Mouse (Mus musculus): ENCODE measurements at regions not wholly inside any gene's neighbourhood (a gene's known extent, or its start where the extent isn't known, plus 50 kb on each side); places are given as distances from the start of the nearest gene placed in this dataset.

GRCm38 (mm10) chr9:61167097-61167842, 204.9 kb upstream of the Tle3 start:
- no peak overlapping the region for H3K9ac ChIP-seq (ENCODE audit: low read depth, low read length)
- H3K27me3 ChIP-seq (ENCODE audit: control insufficient read depth, insufficient read depth, low read length): peaks cover 4% of the 10 kb centered on the region; the same call in 1 of the 2 replicates
- H3K36me3 ChIP-seq (ENCODE audit: control insufficient read depth, insufficient read depth, low read length): no peaks in the 10 kb centered on the region
- no peak overlapping the region for H3K4me3 ChIP-seq (ENCODE audit: low read depth, low read length)
- no peak for ATAC-seq (replicated peaks; ENCODE audit: insufficient number of reproducible peaks, low FRiP score, low TSS enrichment)
- no peak overlapping the region for H3K27ac ChIP-seq (ENCODE audit: low read depth, low read length)
- H3K9me3 ChIP-seq (replicated peaks; ENCODE audit: control insufficient read depth, low read length): no peaks in the 10 kb centered on the region
- H3K4me1 ChIP-seq (ENCODE audit: control insufficient read depth, insufficient read depth, low read length): peaks cover 4% of the 10 kb centered on the region
- H3K4me2 ChIP-seq: no peak overlapping the region
- 60% methylated on average over 11 of the region's 11 CpGs for WGBS (ENCODE audit: insufficient replicate concordance)

DNA sequence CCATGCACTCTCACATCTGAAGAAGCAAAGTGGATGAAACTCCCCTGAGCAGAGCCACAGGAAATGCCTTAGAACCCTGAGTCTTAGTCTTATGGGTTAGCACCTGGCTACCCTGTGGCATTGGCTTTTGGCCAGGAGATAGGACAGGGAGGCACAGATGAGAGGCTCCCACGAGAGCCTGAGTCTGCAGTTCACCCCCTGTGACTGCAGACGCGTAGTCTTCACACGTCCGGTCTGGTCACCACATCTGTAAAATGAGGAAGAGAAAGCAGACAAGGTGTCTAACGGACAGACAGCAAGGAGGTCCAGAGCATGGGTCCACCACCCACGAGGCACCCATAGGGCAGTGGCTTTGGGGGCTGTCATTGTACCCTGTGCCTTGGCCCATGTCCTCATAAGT, 203.2 kb upstream of the Tle3 start:
- Histone ChIP-seq H3K27ac (ENCODE audit: low read depth, low read length) (no peak overlapping the region), H3K9me3 (replicated peaks; ENCODE audit: control insufficient read depth, low read length) (no peaks in the 10 kb centered on the region), H3K36me3 (ENCODE audit: control insufficient read depth, insufficient read depth, low read length) (no peaks in the 10 kb centered on the region), H3K4me2 (no peak overlapping the region), H3K4me3 (ENCODE audit: low read depth, low read length) (no peak overlapping the region), H3K9ac (ENCODE audit: low read depth, low read length) (no peak overlapping the region), H3K27me3 (ENCODE audit: control insufficient read depth, insufficient read depth, low read length) (peaks cover 4% of the 10 kb centered on the region; the same call in 1 of the 2 replicates), H3K4me1 (ENCODE audit: control insufficient read depth, insufficient read depth, low read length) (peaks cover 4% of the 10 kb centered on the region)
- 80% methylated on average over 7 of the region's 7 CpGs for WGBS (ENCODE audit: insufficient replicate concordance)
- ATAC-seq (replicated peaks; ENCODE audit: insufficient number of reproducible peaks, low FRiP score, low TSS enrichment): no peak

- Histone ChIP-seq H3K36me3 (ENCODE audit: control insufficient read depth, insufficient read depth, low read length) (no peaks in the 10 kb centered on the region), H3K4me1 (ENCODE audit: control insufficient read depth, insufficient read depth, low read length) (peaks cover 4% of the 10 kb centered on the region), H3K4me3 (ENCODE audit: low read depth, low read length) (no peak overlapping the region), H3K27ac (ENCODE audit: low read depth, low read length) (no peak overlapping the region), H3K9ac (ENCODE audit: low read depth, low read length) (no peak overlapping the region), H3K4me2 (no peak overlapping the region), H3K9me3 (replicated peaks; ENCODE audit: control insufficient read depth, low read length) (no peaks in the 10 kb centered on the region), H3K27me3 (ENCODE audit: control insufficient read depth, insufficient read depth, low read length) (peaks cover 9% of the 10 kb centered on the region; the same call in 1 of the 2 replicates)
- no peak for ATAC-seq (replicated peaks; ENCODE audit: insufficient number of reproducible peaks, low FRiP score, low TSS enrichment)
- 77% methylated on average over 9 of the region's 9 CpGs for WGBS (ENCODE audit: insufficient replicate concordance)
Measured at GRCm38 (mm10) chr9:61169506-61170090, 202.6 kb upstream of the Tle3 start.

DNA sequence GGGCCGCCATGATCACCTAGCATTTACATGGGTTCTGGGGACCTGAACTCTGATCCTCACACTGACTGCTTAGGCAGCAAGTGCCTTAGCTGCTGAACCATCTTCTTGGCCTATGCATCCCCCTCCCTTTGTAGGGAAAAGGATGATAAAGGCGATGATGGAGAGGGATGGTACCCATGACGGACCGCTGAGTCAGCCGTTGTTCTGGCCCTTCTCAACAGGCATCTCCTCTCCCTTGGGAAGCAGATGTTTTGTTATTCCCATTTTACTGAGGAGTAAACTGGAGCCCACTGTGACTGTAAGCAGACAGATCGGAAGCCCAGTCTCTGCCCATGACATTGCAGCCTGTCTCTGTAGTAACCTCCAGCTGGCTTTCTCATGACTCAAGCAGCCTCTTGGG, 201.2 kb upstream of the Tle3 start:
- no peaks in the 10 kb centered on the region for H3K36me3 ChIP-seq (ENCODE audit: control insufficient read depth, insufficient read depth, low read length)
- no peaks in the 10 kb centered on the region for H3K9me3 ChIP-seq (replicated peaks; ENCODE audit: control insufficient read depth, low read length)
- H3K4me2 ChIP-seq: no peak overlapping the region
- H3K9ac ChIP-seq (ENCODE audit: low read depth, low read length): no peak overlapping the region
- ATAC-seq (replicated peaks; ENCODE audit: insufficient number of reproducible peaks, low FRiP score, low TSS enrichment): no peak
- no peak overlapping the region for H3K27ac ChIP-seq (ENCODE audit: low read depth, low read length)
- H3K27me3 ChIP-seq (ENCODE audit: control insufficient read depth, insufficient read depth, low read length): peaks cover 9% of the 10 kb centered on the region; the same call in 1 of the 2 replicates
- no peak overlapping the region for H3K4me3 ChIP-seq (ENCODE audit: low read depth, low read length)
- H3K4me1 ChIP-seq (ENCODE audit: control insufficient read depth, insufficient read depth, low read length): no peaks in the 10 kb centered on the region
- 89% methylated on average over 6 of the region's 6 CpGs for WGBS (ENCODE audit: insufficient replicate concordance)

DNA sequence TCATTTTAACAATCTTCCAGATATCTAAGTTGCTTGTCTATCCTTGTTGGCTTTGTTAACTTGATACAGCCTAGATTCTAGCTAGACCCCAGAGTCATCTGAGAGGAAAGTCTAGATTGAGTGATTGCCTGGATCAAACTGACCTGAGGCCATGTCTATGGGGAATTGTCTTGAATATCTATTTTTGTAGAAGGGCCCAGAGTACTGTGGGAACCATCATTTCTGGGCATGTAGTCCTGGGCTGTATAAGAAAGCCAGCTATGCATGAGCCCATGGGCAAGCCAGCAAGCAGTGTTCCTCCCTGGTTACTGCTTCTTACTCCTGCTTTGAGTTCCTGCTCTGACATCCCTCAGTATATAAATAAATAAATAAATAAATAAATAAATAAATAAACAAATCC, 199.7 kb upstream of the Tle3 start:
- Histone ChIP-seq H3K4me1 (ENCODE audit: control insufficient read depth, insufficient read depth, low read length) (0 out of 2 replicates have a peak, but pooled peaks cover 5% of the 10 kb centered on the region), H3K4me3 (ENCODE audit: low read depth, low read length) (no peak overlapping the region), H3K9ac (ENCODE audit: low read depth, low read length) (no peak overlapping the region), H3K9me3 (replicated peaks; ENCODE audit: control insufficient read depth, low read length) (no peaks in the 10 kb centered on the region), H3K27me3 (ENCODE audit: control insufficient read depth, insufficient read depth, low read length) (peaks cover 9% of the 10 kb centered on the region; the same call in 1 of the 2 replicates), H3K4me2 (no peak overlapping the region), H3K36me3 (ENCODE audit: control insufficient read depth, insufficient read depth, low read length) (no peaks in the 10 kb centered on the region), H3K27ac (ENCODE audit: low read depth, low read length) (no peak overlapping the region)
- no peak for ATAC-seq (replicated peaks; ENCODE audit: insufficient number of reproducible peaks, low FRiP score, low TSS enrichment)

DNA sequence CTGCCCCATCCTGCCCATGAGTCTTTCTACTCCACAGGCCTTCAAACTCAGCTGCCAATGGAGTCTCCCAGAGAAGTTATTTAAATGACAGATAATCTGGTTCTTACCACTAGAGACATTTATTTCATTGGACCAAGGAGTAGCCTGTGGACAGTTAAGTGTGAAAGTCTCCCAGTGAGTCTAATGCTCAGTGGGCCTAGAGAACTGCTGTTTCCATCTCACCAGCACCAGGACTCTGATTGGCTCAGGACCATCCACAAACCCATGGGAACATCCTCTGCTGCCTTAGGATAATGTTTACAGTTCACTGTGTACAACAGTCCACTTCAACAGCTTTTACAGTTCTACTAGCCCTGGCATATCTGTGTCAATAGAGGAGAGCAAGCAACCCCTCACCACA, 198.6 kb upstream of the Tle3 start:
- H3K4me3 ChIP-seq (ENCODE audit: low read depth, low read length): no peak overlapping the region
- no peak overlapping the region for H3K4me2 ChIP-seq
- 0 out of 2 replicates have a peak, but pooled peaks cover 5% of the 10 kb centered on the region for H3K4me1 ChIP-seq (ENCODE audit: control insufficient read depth, insufficient read depth, low read length)
- no peak overlapping the region for H3K27ac ChIP-seq (ENCODE audit: low read depth, low read length)
- H3K27me3 ChIP-seq (ENCODE audit: control insufficient read depth, insufficient read depth, low read length): peaks cover 9% of the 10 kb centered on the region; the same call in 1 of the 2 replicates
- no peaks in the 10 kb centered on the region for H3K9me3 ChIP-seq (replicated peaks; ENCODE audit: control insufficient read depth, low read length)
- ATAC-seq (replicated peaks; ENCODE audit: insufficient number of reproducible peaks, low FRiP score, low TSS enrichment): no peak
- no peak overlapping the region for H3K9ac ChIP-seq (ENCODE audit: low read depth, low read length)
- no peaks in the 10 kb centered on the region for H3K36me3 ChIP-seq (ENCODE audit: control insufficient read depth, insufficient read depth, low read length)

DNA sequence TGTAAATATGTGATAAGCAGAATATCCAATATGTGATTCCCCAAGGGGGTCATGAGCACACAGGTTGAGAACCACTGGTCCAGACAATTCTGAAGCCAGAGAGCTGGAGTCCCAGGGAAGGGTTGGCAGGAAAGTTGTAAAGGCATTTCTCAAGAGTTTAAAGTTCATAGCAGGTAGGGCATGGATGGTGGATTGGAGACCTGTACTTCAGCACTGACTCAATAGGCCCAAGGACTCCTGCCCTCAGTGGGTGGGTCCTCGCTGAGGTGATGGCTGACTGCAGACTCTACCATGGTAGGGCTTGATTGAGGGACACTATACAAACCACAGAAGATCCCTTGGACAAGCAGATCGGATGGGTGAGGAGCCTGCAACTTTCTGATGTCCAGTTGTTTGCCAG, 196.8 kb upstream of the Tle3 start:
- Histone ChIP-seq H3K4me3 (ENCODE audit: low read depth, low read length) (no peak overlapping the region), H3K4me1 (ENCODE audit: control insufficient read depth, insufficient read depth, low read length) (0 out of 2 replicates have a peak, but pooled peaks cover 5% of the 10 kb centered on the region), H3K27ac (ENCODE audit: low read depth, low read length) (no peak overlapping the region), H3K9me3 (replicated peaks; ENCODE audit: control insufficient read depth, low read length) (no peaks in the 10 kb centered on the region), H3K27me3 (ENCODE audit: control insufficient read depth, insufficient read depth, low read length) (peaks cover 9% of the 10 kb centered on the region; the same call in 1 of the 2 replicates), H3K36me3 (ENCODE audit: control insufficient read depth, insufficient read depth, low read length) (no peaks in the 10 kb centered on the region), H3K4me2 (no peak overlapping the region), H3K9ac (ENCODE audit: low read depth, low read length) (no peak overlapping the region)
- no peak for ATAC-seq (replicated peaks; ENCODE audit: insufficient number of reproducible peaks, low FRiP score, low TSS enrichment)
- WGBS (ENCODE audit: insufficient replicate concordance): 76% methylated on average over 2 of the region's 2 CpGs

DNA sequence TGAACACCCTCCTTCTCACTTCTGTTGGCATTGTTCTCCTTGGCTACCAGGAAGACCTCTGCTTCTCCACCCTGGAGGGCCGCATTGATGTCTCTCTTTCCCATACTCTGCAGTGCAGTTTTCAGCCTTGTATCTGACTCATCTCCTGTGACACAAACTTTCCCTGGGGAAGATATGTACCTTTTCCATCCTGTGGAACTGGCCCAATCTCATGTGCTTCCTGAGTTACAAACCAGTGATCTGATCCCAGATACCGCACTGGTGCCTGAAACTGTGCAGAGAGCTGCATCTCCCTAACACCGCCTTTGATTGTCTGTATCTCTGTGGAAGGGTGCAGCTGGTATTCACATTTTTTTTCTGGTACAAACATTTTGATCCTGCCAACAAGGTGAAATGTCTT, 195.3 kb upstream of the Tle3 start:
- Histone ChIP-seq H3K27ac (ENCODE audit: low read depth, low read length) (no peak overlapping the region), H3K4me2 (no peak overlapping the region), H3K4me1 (ENCODE audit: control insufficient read depth, insufficient read depth, low read length) (0 out of 2 replicates have a peak, but pooled peaks cover 5% of the 10 kb centered on the region), H3K4me3 (ENCODE audit: low read depth, low read length) (no peak overlapping the region), H3K27me3 (ENCODE audit: control insufficient read depth, insufficient read depth, low read length) (peaks cover 5% of the 10 kb centered on the region; the same call in 1 of the 2 replicates), H3K9ac (ENCODE audit: low read depth, low read length) (no peak overlapping the region), H3K9me3 (replicated peaks; ENCODE audit: control insufficient read depth, low read length) (no peaks in the 10 kb centered on the region), H3K36me3 (ENCODE audit: control insufficient read depth, insufficient read depth, low read length) (no peaks in the 10 kb centered on the region)
- ATAC-seq (replicated peaks; ENCODE audit: insufficient number of reproducible peaks, low FRiP score, low TSS enrichment): no peak
- WGBS (ENCODE audit: insufficient replicate concordance): 79% methylated on average over 3 of the region's 3 CpGs

Measured in heart, embryonic 11.5 days (tissue).